ENCODE assay signal across 26 mouse cellular contexts in genomic region chr8:12889046-12889598, GRCm38 (mm10). TPM values are rescaled to one million over a fixed set of nuclear protein-coding genes. Genes with fewer than 3 reads are reported as not detected.
DNase-seq lines count a peak whose midpoint lies in the region; ATAC-seq and TF ChIP-seq lines count a peak whose summit lies in the region.
"Had no signal": no experiment of that assay in that cellular context is flagged by ENCODE, and none has a peak within 500 bp of the region (broad histone marks: within the 10 kb centered on the region; RNA-seq: fewer than 3 reads in every experiment).

No protein-coding gene starts in this region.

- H3K4me2 ChIP-seq in midbrain, embryonic 13.5 days (replicated peaks), result no peak overlapping the region
- H3K4me2 ChIP-seq in midbrain, embryonic 11.5 days, result no peak overlapping the region
- H3K4me2 ChIP-seq in hindbrain, postnatal 0 days (ENCODE audit: low read depth, low read length), result no peak overlapping the region
- H3K4me2 ChIP-seq: intestine, embryonic 15.5 days; kidney, embryonic 15.5 days; limb, embryonic 13.5 days; liver, embryonic 13.5 days; lung, embryonic 14.5 days; neural tube, embryonic 12.5 days had no signal

- no peak for TF ChIP-seq POLR2A in cerebellum, adult 2 months (IDR thresholded peaks at IDR 0.05; ENCODE audit: borderline replicate concordance, insufficient read depth, low read length)

- H3K9me3 ChIP-seq in midbrain, embryonic 13.5 days, result no peaks in the 10 kb centered on the region
- no peaks in the 10 kb centered on the region for H3K9me3 ChIP-seq in midbrain, embryonic 11.5 days (ENCODE audit: control insufficient read depth, low read length)
- no peaks in the 10 kb centered on the region for H3K9me3 ChIP-seq in hindbrain, postnatal 0 days (ENCODE audit: low read length)
- H3K9me3 ChIP-seq: embryonic facial prominence, embryonic 10.5 days; intestine, embryonic 15.5 days; kidney, embryonic 15.5 days; limb, embryonic 13.5 days; liver, embryonic 13.5 days; neural tube, embryonic 12.5 days had no signal

- peaks cover 77% of the 10 kb centered on the region for H3K4me1 ChIP-seq in cerebellum, adult 2 months (ENCODE audit: control insufficient read depth, insufficient read depth, low read length)
- no peaks in the 10 kb centered on the region for H3K4me1 ChIP-seq in midbrain, embryonic 13.5 days (replicated peaks)
- no peaks in the 10 kb centered on the region; the same call in 1 of the 2 replicates for H3K4me1 ChIP-seq in midbrain, embryonic 11.5 days (ENCODE audit: control insufficient read depth, insufficient read depth, low read length)
- no peaks in the 10 kb centered on the region for H3K4me1 ChIP-seq in hindbrain, postnatal 0 days (ENCODE audit: insufficient read depth, low read length)
- H3K4me1 ChIP-seq: embryonic facial prominence, embryonic 10.5 days; intestine, embryonic 15.5 days; kidney, embryonic 15.5 days; limb, embryonic 13.5 days; liver, embryonic 13.5 days; neural tube, embryonic 12.5 days had no signal

- no peak overlapping the region for H3K9ac ChIP-seq in midbrain, embryonic 13.5 days (replicated peaks)
- no peak overlapping the region for H3K9ac ChIP-seq in midbrain, embryonic 11.5 days (ENCODE audit: low read length)
- H3K9ac ChIP-seq in hindbrain, postnatal 0 days (replicated peaks; ENCODE audit: low read length), result no peak overlapping the region
- H3K9ac ChIP-seq: intestine, embryonic 15.5 days; kidney, embryonic 15.5 days; limb, embryonic 13.5 days; liver, embryonic 13.5 days; lung, embryonic 14.5 days; neural tube, embryonic 12.5 days had no signal

- peak overlapping the region; percentile 49 for H3K27ac ChIP-seq in cerebellum, adult 2 months (ENCODE audit: insufficient read depth, low read length)
- H3K27ac ChIP-seq in midbrain, embryonic 13.5 days, result 0 out of 2 replicates have a peak overlapping the region, but pooled peaks have one; percentile 20
- no peak overlapping the region for H3K27ac ChIP-seq in midbrain, embryonic 11.5 days (ENCODE audit: low read depth, low read length)
- H3K27ac ChIP-seq in hindbrain, postnatal 0 days, result no peak overlapping the region
- H3K27ac ChIP-seq: embryonic facial prominence, embryonic 10.5 days; heart, adult 2 months; intestine, embryonic 15.5 days; kidney, embryonic 15.5 days; limb, embryonic 13.5 days; liver, embryonic 13.5 days; neural tube, embryonic 12.5 days had no signal

- H3K4me3 ChIP-seq in cerebellum, adult 2 months (replicated peaks; ENCODE audit: insufficient read depth, low read depth, low read length), result no peak overlapping the region
- H3K4me3 ChIP-seq in midbrain, embryonic 13.5 days (replicated peaks), result no peak overlapping the region
- H3K4me3 ChIP-seq in midbrain, embryonic 11.5 days (ENCODE audit: low read depth, low read length), result no peak overlapping the region
- no peak overlapping the region for H3K4me3 ChIP-seq in hindbrain, postnatal 0 days (ENCODE audit: low read length)
- H3K4me3 ChIP-seq: embryonic facial prominence, embryonic 10.5 days; heart, adult 2 months; intestine, embryonic 15.5 days; kidney, embryonic 15.5 days; limb, embryonic 13.5 days; liver, embryonic 13.5 days; neural tube, embryonic 12.5 days had no signal

- peak; percentile 58 for ATAC-seq in frontal cortex, adult (ENCODE audit: low TSS enrichment)
- ATAC-seq in midbrain, embryonic 13.5 days, result no peak
- ATAC-seq in midbrain, embryonic 11.5 days (ENCODE audit: low FRiP score), result no peak
- ATAC-seq in hindbrain, postnatal 0 days, result 0 out of 2 replicates have a peak, but pooled peaks have one; percentile 16
- ATAC-seq: CD4-positive, CD25-positive, alpha-beta regulatory T cell, adult 4 months; intestine, embryonic 15.5 days; Patski had no signal

- H3K36me3 ChIP-seq in midbrain, embryonic 13.5 days, result peaks cover 70% of the 10 kb centered on the region
- peaks cover 12% of the 10 kb centered on the region for H3K36me3 ChIP-seq in midbrain, embryonic 11.5 days (ENCODE audit: control insufficient read depth, insufficient read depth, low read length)
- H3K36me3 ChIP-seq in hindbrain, postnatal 0 days (ENCODE audit: insufficient read depth, low read length), result no peaks in the 10 kb centered on the region
- H3K36me3 ChIP-seq: intestine, embryonic 15.5 days; limb, embryonic 13.5 days; liver, embryonic 13.5 days had no signal

- H3K27me3 ChIP-seq in cerebellum, adult 2 months (ENCODE audit: control insufficient read depth, insufficient read depth, low read length), result no peaks in the 10 kb centered on the region
- H3K27me3 ChIP-seq in midbrain, embryonic 13.5 days, result no peaks in the 10 kb centered on the region
- no peaks in the 10 kb centered on the region for H3K27me3 ChIP-seq in midbrain, embryonic 11.5 days (ENCODE audit: control insufficient read depth, insufficient read depth, low read length)
- no peaks in the 10 kb centered on the region for H3K27me3 ChIP-seq in hindbrain, postnatal 0 days (ENCODE audit: insufficient read depth, low read length)
- H3K27me3 ChIP-seq: intestine, embryonic 15.5 days; kidney, embryonic 15.5 days; limb, embryonic 13.5 days; neural tube, embryonic 12.5 days; Patski had no signal

- 25% methylated on average over 11 of the region's 11 CpGs for WGBS in cerebellum, adult 2 months
- 88% methylated on average over 11 of the region's 11 CpGs for WGBS in midbrain, embryonic 13.5 days
- WGBS in midbrain, embryonic 11.5 days, result 93% methylated on average over 11 of the region's 11 CpGs
- WGBS in hindbrain, postnatal 0 days, result 59% methylated on average over 11 of the region's 11 CpGs

- peak; percentile 50 to 64 for DNase-seq in cerebellum, adult 2 months
- DNase-seq in cerebellum, adult 11 months, result no peak
- no peak for DNase-seq in frontal cortex, postnatal 10 days (ENCODE audit: low spot score in 2 of 2)
- DNase-seq in midbrain, embryonic 11.5 days (ENCODE audit: low spot score, missing footprints), result no peak
- DNase-seq in hindbrain, postnatal 0 days (ENCODE audit: low spot score), result peak; percentile 27
- no peak for DNase-seq in kidney, adult 9 months
- DNase-seq: adrenal gland, postnatal 14 days; gastrocnemius, postnatal 25 days; heart, adult 2 months; heart, postnatal 36 days; kidney, postnatal 4 days; liver, embryonic 13.5 days; lung, embryonic 14.5 days; lung, postnatal 4 days; spleen, adult 18-20 months; thymus, adult 18-20 months; thymus, postnatal 4 days had no signal

- TF ChIP-seq CTCF in cerebellum, adult 2 months (IDR thresholded peaks at IDR 0.05; ENCODE audit: borderline replicate concordance, insufficient read depth, low read depth, low read length), result no peak
- TF ChIP-seq CTCF in hindbrain, postnatal 0 days (IDR thresholded peaks at IDR 0.05; ENCODE audit: low read depth), result no peak

RNA-seq across cellular contexts. Expression of gene Mcf2l, which starts 15.5 kb away (rescaled TPM):
- 150 and 158 TPM in 2 replicates for polyA plus RNA-seq in cerebellum, adult 2 months (2012; rRNA removed)
- polyA plus RNA-seq in midbrain, embryonic 13.5 days (2015; fragmentation: Nextera tagmentation; extraction: Ambion mirVana), result 130 and 141 TPM in 2 replicates
- 44.2 and 46.0 TPM in 2 replicates for polyA plus RNA-seq in midbrain, embryonic 11.5 days (2014; fragmentation: Nextera tagmentation; extraction: Ambion mirVana)
- total RNA-seq in hindbrain, postnatal 0 days (2014; rRNA removed), result 298 and 316 TPM in 2 replicates
- polyA plus RNA-seq in hindbrain, postnatal 0 days (2015; fragmentation: Nextera tagmentation; extraction: Ambion mirVana), result 94.1 and 94.2 TPM in 2 replicates

Comparison
In these comparisons a context has a peak if more than half of its experiments do, and no peak if none do; other contexts are left out.
1. DNase-seq: peak in cerebellum, adult 2 months (2 of 2) and hindbrain, postnatal 0 days (single experiment); none in cerebellum, adult 11 months (single experiment), frontal cortex, postnatal 10 days (0 of 2), midbrain, embryonic 11.5 days (single experiment) and kidney, adult 9 months (single experiment).
2. H3K27ac ChIP-seq: peak in cerebellum, adult 2 months (single experiment) and midbrain, embryonic 13.5 days (single experiment); none in midbrain, embryonic 11.5 days (single experiment) and hindbrain, postnatal 0 days (single experiment).
3. ATAC-seq: peak in frontal cortex, adult (single experiment) and hindbrain, postnatal 0 days (single experiment); none in midbrain, embryonic 13.5 days (single experiment) and midbrain, embryonic 11.5 days (single experiment).